Mouse (Mus musculus) ES-E14 (cell line): ENCODE measurements around the gene Lig3.

ENCODE experiments used
- CHD2 ChIP-seq: IDR thresholded peaks from 2 replicates; pipeline ENCODE4 v1.6.1; 2014; ENCODE audit warnings: mild to moderate bottlenecking, low read depth, low read length, inconsistent platforms
- HCFC1 ChIP-seq: IDR thresholded peaks from 2 replicates; pipeline ENCODE4 v1.6.1; 2012; ENCODE audit warnings: low read length, inconsistent platforms, borderline replicate concordance; ENCODE audit not compliant: insufficient read depth
- ZC3H11A ChIP-seq: IDR thresholded peaks from 2 replicates; pipeline ENCODE4 v1.6.1; 2012; ENCODE audit warnings: low read depth, mild to moderate bottlenecking, inconsistent platforms, low read length, borderline replicate concordance

- TF ChIP-seq ZC3H11A = no peak
- no peak for TF ChIP-seq HCFC1
- TF ChIP-seq CHD2 = no peak
Observed at GRCm38 (mm10) chr11:82782197-82782596, 1.3 kb downstream of the Lig3 start.
